Mouse (Mus musculus) cerebellum, adult 9-10 months (tissue): Measurements from ENCODE around the gene Spats2l.

Experiments
- DNase-seq: peaks from one replicate; pipeline ENCODE4 v3.0.0; 2022

The Spats2l gene

GRCm38 (mm10) chr1:57991277-57991676 lies 217.3 kb downstream of the Spats2l start:
- no peak for DNase-seq

DNA sequence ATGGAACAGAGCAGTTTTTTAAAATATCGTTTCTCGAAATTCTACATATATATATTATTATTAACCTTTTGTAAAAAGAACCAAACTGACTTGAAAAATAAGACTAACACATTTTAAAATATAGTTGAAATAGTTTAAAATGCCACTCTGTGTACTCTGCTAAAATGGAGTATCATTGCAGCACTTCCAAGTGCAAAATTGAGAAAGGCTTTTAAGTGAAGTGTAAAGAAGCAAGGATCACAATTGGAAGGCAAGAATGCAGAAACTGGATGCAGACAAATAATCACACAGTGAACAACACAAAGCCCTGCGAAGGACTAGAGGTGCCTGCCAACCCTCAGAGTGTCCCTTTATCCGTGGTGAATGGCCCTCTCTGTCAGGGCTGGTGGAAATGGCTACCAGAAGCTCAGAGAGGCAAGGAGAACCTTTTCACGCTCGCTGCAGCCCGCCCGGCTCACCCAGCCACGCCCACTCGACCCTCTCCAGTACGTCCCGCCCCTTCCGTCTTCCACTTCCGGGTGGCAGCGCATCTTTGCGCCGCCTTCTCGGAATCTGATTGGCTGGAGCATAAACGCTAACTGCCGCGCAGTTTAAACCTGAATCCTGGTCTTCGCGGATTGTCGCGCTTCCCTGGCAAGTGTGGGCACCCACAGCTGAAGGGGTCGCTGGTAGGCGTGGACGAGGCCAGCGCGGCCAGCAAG lies 221.6 kb downstream of the Spats2l start, which contains the start of gene Sgo2a:
Gene Sgo2a (plus strand): TSS at position 540 of the 701 bp plus-strand sequence.
- DNase-seq = peak; percentile 89

GRCm38 (mm10) chr1:57996133-57996615 lies 222.2 kb downstream of the Spats2l start:
- no peak for DNase-seq
